ENCODE assay signal across 8 mouse cellular contexts in the genomic region with DNA sequence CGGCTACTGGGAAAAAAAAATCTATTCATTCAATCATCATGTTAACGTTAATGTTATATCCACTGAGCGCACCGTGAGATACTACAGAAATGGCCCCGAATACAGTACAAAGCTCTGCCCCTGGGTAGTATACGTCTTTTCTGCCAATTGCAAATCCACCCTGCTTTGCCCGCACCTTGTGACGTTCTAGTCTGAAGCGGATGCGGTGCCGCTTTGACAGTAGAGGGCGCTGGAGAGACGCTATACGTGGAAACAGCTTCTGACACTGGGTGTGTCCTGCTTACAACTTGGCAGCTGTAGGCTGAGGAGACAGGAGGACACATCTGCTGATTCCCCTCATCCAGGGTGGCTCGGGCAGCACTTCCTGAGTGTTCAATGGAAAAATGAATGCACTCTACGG.
DNase-seq lines count a peak whose midpoint lies in the region; ATAC-seq and TF ChIP-seq lines count a peak whose summit lies in the region.

No protein-coding gene starts in this region.

- no peaks in the 10 kb centered on the region for H3K4me1 ChIP-seq in liver, embryonic 12.5 days
- no peaks in the 10 kb centered on the region for H3K4me1 ChIP-seq in intestine, postnatal 0 days (replicated peaks; ENCODE audit: control insufficient read depth, insufficient read depth, low read length)
- no peaks in the 10 kb centered on the region for H3K4me1 ChIP-seq in midbrain, embryonic 13.5 days (replicated peaks)

- no peak overlapping the region for H3K4me3 ChIP-seq in liver, embryonic 12.5 days
- no peak overlapping the region; the same call in 1 of the 2 replicates for H3K4me3 ChIP-seq in intestine, postnatal 0 days (ENCODE audit: low read depth, low read length)
- H3K4me3 ChIP-seq in midbrain, embryonic 13.5 days (replicated peaks) = no peak overlapping the region

- intact Hi-C loops in left cerebral cortex, postnatal 25 days (cut with DNase I) = loop anchor here (10.0 kb wide), 1 partner anchor 1553 kb away; a partner anchor contains a TSS

- no peaks in the 10 kb centered on the region for H3K27me3 ChIP-seq in liver, embryonic 12.5 days (replicated peaks)
- H3K27me3 ChIP-seq in intestine, postnatal 0 days (replicated peaks; ENCODE audit: control insufficient read depth, insufficient read depth, low read length) = no peaks in the 10 kb centered on the region
- no peaks in the 10 kb centered on the region for H3K27me3 ChIP-seq in midbrain, embryonic 13.5 days

- no peak for ATAC-seq in liver, embryonic 12.5 days
- ATAC-seq in granulocyte monocyte progenitor cell, adult 5-6 weeks (replicated peaks; ENCODE audit: poor library complexity, severe bottlenecking) = peak; percentile 98
- ATAC-seq in intestine, postnatal 0 days = peak; percentile 47; the same call in 1 of the 2 replicates
- ATAC-seq in midbrain, embryonic 13.5 days = peak; percentile 78

- no peaks in the 10 kb centered on the region for H3K9me3 ChIP-seq in liver, embryonic 12.5 days (replicated peaks)
- no peaks in the 10 kb centered on the region for H3K9me3 ChIP-seq in intestine, postnatal 0 days (ENCODE audit: control insufficient read depth)
- no peaks in the 10 kb centered on the region for H3K9me3 ChIP-seq in midbrain, embryonic 13.5 days

- peak; percentile 71 for DNase-seq in liver
- peak; percentile 81 for DNase-seq in embryo, embryonic 9.5 days (ENCODE audit: extremely low spot score)
- peak; percentile 86 to 96 for DNase-seq in left cerebral cortex, postnatal 25 days (ENCODE audit: low spot score in 2 of 2)
- peak; percentile 32 to 75 for DNase-seq in spleen, postnatal 10 days (ENCODE audit: low spot score in 2 of 2)

- H3K4me2 ChIP-seq in liver, embryonic 12.5 days = no peak overlapping the region
- peak overlapping the region; percentile 44; the same call in 1 of the 2 replicates for H3K4me2 ChIP-seq in intestine, postnatal 0 days (replicated peaks; ENCODE audit: low read depth)
- peak overlapping the region; percentile 30 for H3K4me2 ChIP-seq in midbrain, embryonic 13.5 days (replicated peaks)

- H3K36me3 ChIP-seq in liver, embryonic 12.5 days = no peaks in the 10 kb centered on the region
- H3K36me3 ChIP-seq in intestine, postnatal 0 days (ENCODE audit: control insufficient read depth, insufficient read depth) = no peaks in the 10 kb centered on the region
- no peaks in the 10 kb centered on the region for H3K36me3 ChIP-seq in midbrain, embryonic 13.5 days

- H3K27ac ChIP-seq in liver, embryonic 12.5 days = no peak overlapping the region
- H3K27ac ChIP-seq in intestine, postnatal 0 days (ENCODE audit: low read depth, low read length) = no peak overlapping the region
- H3K27ac ChIP-seq in midbrain, embryonic 13.5 days = no peak overlapping the region

- peak; percentile 93 for TF ChIP-seq CTCF in intestine, postnatal 0 days (IDR thresholded peaks at IDR 0.05; ENCODE audit: low read depth)

- no peak overlapping the region for H3K9ac ChIP-seq in liver, embryonic 12.5 days
- no peak overlapping the region for H3K9ac ChIP-seq in intestine, postnatal 0 days (ENCODE audit: low read depth, low read length)
- H3K9ac ChIP-seq in midbrain, embryonic 13.5 days (replicated peaks) = no peak overlapping the region

- 8% methylated on average over 16 of the region's 16 CpGs for WGBS in liver, embryonic 12.5 days (ENCODE audit: insufficient replicate concordance)
- 9% methylated on average over 16 of the region's 16 CpGs for WGBS in intestine, postnatal 0 days
- WGBS in midbrain, embryonic 13.5 days = 10% methylated on average over 16 of the region's 16 CpGs
